Mouse (Mus musculus): Measurements from ENCODE around the gene Mtcl1. TPM values are rescaled to one million over a fixed set of nuclear protein-coding genes. Genes with fewer than 3 reads are reported as not detected.

The Mtcl1 gene
- polyA plus RNA-seq, 1 experiment: not detected

DNA sequence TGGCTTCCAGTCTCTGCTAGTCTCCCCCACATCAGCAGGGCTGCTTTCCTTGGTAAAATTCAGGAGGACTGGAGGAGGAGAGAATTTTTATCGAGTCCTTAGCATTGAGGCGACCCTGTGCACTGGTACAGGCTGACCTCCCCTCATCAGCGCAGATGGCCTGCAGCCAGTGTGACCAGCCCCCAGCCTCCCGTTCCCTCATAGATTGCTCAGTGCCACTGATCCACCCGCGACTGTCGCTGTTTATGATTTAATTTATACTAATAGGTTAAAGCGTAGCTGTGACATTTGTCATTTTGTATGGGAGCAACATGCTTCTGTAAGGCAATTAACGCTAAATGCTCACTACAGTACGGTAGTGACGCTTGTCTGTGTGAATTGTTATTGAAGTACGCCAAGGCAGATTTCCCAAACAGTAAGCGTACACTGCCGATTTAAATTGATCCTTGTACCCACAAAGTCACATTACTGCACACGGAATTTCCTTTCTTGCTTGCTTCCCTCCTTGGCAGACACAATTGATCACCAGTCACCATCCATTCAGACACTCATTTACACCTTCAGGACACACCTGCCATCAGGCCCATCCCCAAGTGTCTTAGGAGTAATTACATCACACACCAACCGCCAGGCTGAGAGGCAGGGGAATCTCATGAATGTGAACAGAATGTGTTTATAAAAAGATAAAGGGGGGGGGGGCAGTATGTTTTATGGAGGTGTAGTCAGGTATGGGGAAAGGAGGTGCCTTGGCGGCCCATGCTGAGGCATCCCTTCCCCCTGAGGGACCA lies 31.1 kb upstream of the Mtcl1 start:
- Histone ChIP-seq H3K27me3 (replicated peaks) (peaks cover 39% of the 10 kb centered on the region), H3K36me3 (replicated peaks; ENCODE audit: low read length) (no peaks in the 10 kb centered on the region), H3K9me3 (peaks cover 5% of the 10 kb centered on the region; the same call in 1 of the 2 replicates), H3K4me3 (replicated peaks) (no peak overlapping the region), H3K4me1 (peaks cover 18% of the 10 kb centered on the region)
- no peak for TF ChIP-seq GATA1 (IDR thresholded peaks at IDR 0.05; ENCODE audit: borderline replicate concordance, low read length)
- TF ChIP-seq FLI1 (IDR thresholded peaks at IDR 0.05; ENCODE audit: low read length): no peak

DNA sequence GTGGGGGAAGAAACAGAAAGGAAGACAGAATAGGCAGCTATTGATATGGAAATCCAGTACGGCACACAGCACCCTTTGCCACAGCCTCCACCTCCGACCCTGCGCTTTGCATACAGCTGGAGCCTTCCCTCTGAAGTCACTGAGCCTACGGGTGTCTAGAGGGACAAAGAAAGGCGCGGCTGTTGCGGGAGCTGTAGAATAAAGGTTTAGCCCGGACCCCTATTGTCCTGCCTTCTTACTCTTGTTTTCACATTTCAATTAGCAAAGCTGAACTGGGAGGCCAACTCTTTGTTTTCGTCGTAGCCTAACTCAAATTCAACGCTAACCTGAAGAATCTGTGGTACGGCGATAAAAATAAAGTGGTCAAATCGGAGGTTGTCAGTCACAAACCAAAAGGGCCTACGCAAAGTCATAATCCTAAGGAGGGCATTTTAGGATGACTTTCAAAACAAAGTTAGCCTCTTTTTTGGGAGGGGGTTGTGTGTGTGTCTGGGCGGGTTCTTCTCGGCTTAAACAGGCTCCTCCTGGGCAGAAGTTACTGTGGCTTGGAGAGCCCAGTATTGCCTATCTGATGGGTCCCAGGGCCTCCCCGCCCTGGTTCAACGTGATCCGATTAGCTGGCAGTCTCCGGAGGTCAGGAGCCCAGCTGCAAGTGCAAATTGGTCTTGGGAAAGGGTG lies 30.4 kb upstream of the Mtcl1 start:
- Histone ChIP-seq H3K9me3 (peaks cover 11% of the 10 kb centered on the region), H3K4me1 (peaks cover 15% of the 10 kb centered on the region), H3K36me3 (replicated peaks; ENCODE audit: low read length) (no peaks in the 10 kb centered on the region), H3K27me3 (replicated peaks) (peaks cover 39% of the 10 kb centered on the region), H3K4me3 (replicated peaks) (peak overlapping the region; percentile 64)
- TF ChIP-seq GATA1 (IDR thresholded peaks at IDR 0.05; ENCODE audit: borderline replicate concordance, low read length): no peak
- no peak for TF ChIP-seq FLI1 (IDR thresholded peaks at IDR 0.05; ENCODE audit: low read length)

GRCm38 (mm10) chr17:66479311-66479710 lies 29.8 kb upstream of the Mtcl1 start:
- no peaks in the 10 kb centered on the region for H3K36me3 ChIP-seq (replicated peaks; ENCODE audit: low read length)
- H3K4me1 ChIP-seq: peaks cover 15% of the 10 kb centered on the region
- peaks cover 35% of the 10 kb centered on the region for H3K27me3 ChIP-seq (replicated peaks)
- TF ChIP-seq FLI1 (IDR thresholded peaks at IDR 0.05; ENCODE audit: low read length): no peak
- H3K4me3 ChIP-seq (replicated peaks): peak overlapping the region; percentile 82
- peaks cover 17% of the 10 kb centered on the region for H3K9me3 ChIP-seq

DNA sequence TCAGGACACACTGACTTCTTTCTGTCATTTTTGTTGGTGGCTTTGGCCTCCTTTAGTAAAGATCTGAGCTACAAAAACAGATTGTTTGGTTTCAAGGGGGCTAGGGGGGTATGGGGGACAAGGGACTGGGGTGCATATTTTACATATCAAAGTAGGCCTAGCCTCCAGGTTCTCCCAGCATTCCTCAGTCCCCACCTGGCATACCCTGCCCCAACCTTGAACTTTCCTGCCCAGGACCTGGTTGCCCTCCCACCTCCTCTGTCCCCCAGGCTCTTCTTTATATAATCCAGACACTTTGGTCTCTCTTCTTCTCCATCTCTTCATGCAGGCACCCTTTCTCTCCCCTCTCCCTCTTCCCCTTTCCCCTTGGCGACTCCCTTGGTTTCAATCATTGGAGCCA lies 23.7 kb upstream of the Mtcl1 start:
- no peak overlapping the region for H3K4me3 ChIP-seq (replicated peaks)
- H3K9me3 ChIP-seq: peaks cover 19% of the 10 kb centered on the region
- no peak for TF ChIP-seq FLI1 (IDR thresholded peaks at IDR 0.05; ENCODE audit: low read length)
- H3K4me1 ChIP-seq: no peaks in the 10 kb centered on the region
- H3K36me3 ChIP-seq (replicated peaks; ENCODE audit: low read length): no peaks in the 10 kb centered on the region
- H3K27me3 ChIP-seq (replicated peaks): peaks cover 8% of the 10 kb centered on the region

DNA sequence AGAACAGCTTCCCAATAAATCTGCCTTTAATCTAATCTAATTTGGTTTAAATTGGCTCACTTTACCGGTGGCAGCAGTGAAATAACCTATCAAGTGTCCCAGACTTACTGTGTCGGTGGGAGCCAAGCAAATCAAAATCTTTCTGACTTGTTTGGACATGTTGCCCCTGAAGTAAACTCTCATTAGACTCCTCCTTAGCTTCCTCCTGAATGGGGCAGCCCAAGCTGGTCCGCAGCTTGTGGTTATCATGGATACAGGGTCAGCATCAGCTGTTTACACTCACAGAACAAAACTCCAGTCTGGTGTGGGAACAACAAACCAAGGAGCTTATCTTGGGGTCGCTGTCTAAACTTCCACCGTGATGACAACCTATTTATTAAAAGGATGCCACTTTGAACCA lies 22.2 kb upstream of the Mtcl1 start:
- H3K4me3 ChIP-seq (replicated peaks): no peak overlapping the region
- H3K9me3 ChIP-seq: peaks cover 19% of the 10 kb centered on the region
- no peaks in the 10 kb centered on the region for H3K4me1 ChIP-seq
- TF ChIP-seq GATA1 (IDR thresholded peaks at IDR 0.05; ENCODE audit: borderline replicate concordance, low read length) (no peak), FLI1 (IDR thresholded peaks at IDR 0.05; ENCODE audit: low read length) (no peak)
- H3K27me3 ChIP-seq (replicated peaks): peaks cover 5% of the 10 kb centered on the region
- H3K36me3 ChIP-seq (replicated peaks; ENCODE audit: low read length): no peaks in the 10 kb centered on the region

DNA sequence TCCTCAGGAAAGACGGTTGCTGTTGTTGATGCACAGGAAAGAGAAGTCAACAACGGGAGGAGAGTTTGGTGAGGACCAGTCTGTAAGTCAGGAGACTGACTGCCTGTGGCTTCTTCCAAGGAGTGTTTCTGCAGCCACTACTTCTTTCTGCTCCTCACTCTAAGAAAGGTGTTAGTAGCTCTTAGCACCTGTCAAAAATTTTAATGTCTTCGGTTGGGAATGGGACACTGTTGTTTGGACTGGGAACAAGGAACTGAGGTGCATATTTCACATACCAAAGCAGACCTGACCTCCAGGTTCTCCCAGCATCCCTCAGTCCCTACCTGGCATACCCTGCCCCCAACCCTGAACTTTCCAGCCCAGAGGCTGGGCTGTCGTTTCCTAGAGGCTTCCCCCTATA lies 21.7 kb upstream of the Mtcl1 start:
- Histone ChIP-seq H3K9me3 (peaks cover 19% of the 10 kb centered on the region), H3K36me3 (replicated peaks; ENCODE audit: low read length) (no peaks in the 10 kb centered on the region), H3K27me3 (replicated peaks) (peaks cover 3% of the 10 kb centered on the region), H3K4me1 (no peaks in the 10 kb centered on the region), H3K4me3 (replicated peaks) (no peak overlapping the region)
- no peak for TF ChIP-seq GATA1 (IDR thresholded peaks at IDR 0.05; ENCODE audit: borderline replicate concordance, low read length)
- no peak for TF ChIP-seq FLI1 (IDR thresholded peaks at IDR 0.05; ENCODE audit: low read length)

DNA sequence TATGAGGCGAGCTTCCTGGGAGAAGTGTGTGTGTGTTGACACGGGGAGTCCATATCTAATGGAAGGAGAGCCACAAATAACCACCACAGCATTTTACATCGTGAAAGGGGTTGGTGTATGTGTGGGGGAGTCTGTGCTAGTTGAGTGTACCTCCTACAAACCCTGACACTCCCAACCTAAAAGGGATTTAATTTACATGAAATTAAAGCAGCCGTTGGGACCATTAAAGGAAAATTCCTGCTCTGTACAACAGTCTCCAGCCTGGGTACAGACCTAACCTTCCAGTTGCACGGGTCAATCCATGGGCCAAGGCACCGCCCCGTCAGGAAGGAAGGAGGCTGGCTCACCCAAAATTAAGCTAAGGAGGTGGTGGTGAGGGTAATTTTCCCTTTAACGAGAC lies 20.5 kb upstream of the Mtcl1 start:
- Histone ChIP-seq H3K36me3 (replicated peaks; ENCODE audit: low read length) (no peaks in the 10 kb centered on the region), H3K4me3 (replicated peaks) (no peak overlapping the region), H3K27me3 (replicated peaks) (peaks cover 2% of the 10 kb centered on the region), H3K9me3 (peaks cover 14% of the 10 kb centered on the region), H3K4me1 (no peaks in the 10 kb centered on the region)
- TF ChIP-seq GATA1 (IDR thresholded peaks at IDR 0.05; ENCODE audit: borderline replicate concordance, low read length): no peak
- TF ChIP-seq FLI1 (IDR thresholded peaks at IDR 0.05; ENCODE audit: low read length): no peak

- no peak overlapping the region for H3K4me3 ChIP-seq (replicated peaks)
- peaks cover 29% of the 10 kb centered on the region for H3K27me3 ChIP-seq (replicated peaks)
- 0 out of 2 replicates have a peak, but pooled peaks cover 3% of the 10 kb centered on the region for H3K9me3 ChIP-seq
- H3K4me1 ChIP-seq: no peaks in the 10 kb centered on the region
- H3K36me3 ChIP-seq (replicated peaks; ENCODE audit: low read length): no peaks in the 10 kb centered on the region
- TF ChIP-seq FLI1 (IDR thresholded peaks at IDR 0.05; ENCODE audit: low read length) (no peak), GATA1 (IDR thresholded peaks at IDR 0.05; ENCODE audit: borderline replicate concordance, low read length) (no peak)
These were observed 7.7 kb upstream of the Mtcl1 start for GRCm38 (mm10) chr17:66457278-66457677.

DNA sequence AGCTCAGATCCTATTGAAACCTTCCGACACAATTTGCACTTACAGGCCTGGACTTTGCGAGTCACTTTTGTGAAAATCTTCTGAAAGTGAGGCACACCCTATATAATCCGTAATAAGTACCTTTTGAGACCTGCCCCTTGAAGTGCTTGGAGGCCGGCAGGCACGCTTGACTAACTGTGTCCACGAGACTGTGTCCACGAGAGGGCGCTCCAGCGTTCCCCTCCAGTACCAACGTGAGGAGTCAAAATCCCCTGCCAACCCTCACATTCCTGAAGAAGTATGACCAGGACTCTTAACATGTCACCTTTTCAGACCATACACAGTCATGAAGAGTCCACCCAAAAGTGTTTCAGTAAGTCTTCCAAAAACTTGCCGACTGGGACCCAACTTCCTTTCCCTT lies 1.6 kb upstream of the Mtcl1 start:
- Histone ChIP-seq H3K36me3 (replicated peaks; ENCODE audit: low read length) (no peaks in the 10 kb centered on the region), H3K27me3 (replicated peaks) (peaks cover 73% of the 10 kb centered on the region), H3K4me3 (replicated peaks) (no peak overlapping the region), H3K4me1 (peaks cover 32% of the 10 kb centered on the region), H3K9me3 (0 out of 2 replicates have a peak, but pooled peaks cover 4% of the 10 kb centered on the region)
- TF ChIP-seq FLI1 (IDR thresholded peaks at IDR 0.05; ENCODE audit: low read length): no peak
- TF ChIP-seq GATA1 (IDR thresholded peaks at IDR 0.05; ENCODE audit: borderline replicate concordance, low read length): no peak

- H3K9me3 ChIP-seq: 0 out of 2 replicates have a peak, but pooled peaks cover 4% of the 10 kb centered on the region
- H3K4me3 ChIP-seq (replicated peaks): peak overlapping the region; percentile 93
- peaks cover 32% of the 10 kb centered on the region for H3K4me1 ChIP-seq
- H3K27me3 ChIP-seq (replicated peaks): peaks cover 75% of the 10 kb centered on the region
- TF ChIP-seq FLI1 (IDR thresholded peaks at IDR 0.05; ENCODE audit: low read length) (no peak), GATA1 (IDR thresholded peaks at IDR 0.05; ENCODE audit: borderline replicate concordance, low read length) (no peak)
- H3K36me3 ChIP-seq (replicated peaks; ENCODE audit: low read length): no peaks in the 10 kb centered on the region
These were observed 1.0 kb upstream of the Mtcl1 start for GRCm38 (mm10) chr17:66450526-66451070.
